Mouse (Mus musculus) liver, embryonic 16.5 days (tissue): ENCODE data around the gene Mmrn2. TPM values are rescaled to one million over a fixed set of nuclear protein-coding genes. Genes with fewer than 3 reads are reported as not detected.

Experiments used
- ATAC-seq: fragments of 200-750 bp; cut with Nextera tagmentation; 2 replicates; pipeline ENCODE4 v1.8.0; 2017; ENCODE audit warnings: low read depth, mild to moderate bottlenecking, moderate number of reproducible peaks, moderate library complexity
- H3K27ac ChIP-seq: fragments of 300-500 bp; sonication (generic); 2 replicates; pipeline ENCODE4 v1.5.1; 2014; ENCODE audit warnings: mild to moderate bottlenecking, low read length
- H3K27me3 ChIP-seq: fragments of 300-500 bp; sonication (generic); 2 replicates; pipeline ENCODE4 v1.6.1; 2014; ENCODE audit warnings: low read depth, low read length, mixed read lengths; ENCODE audit not compliant: control insufficient read depth, insufficient read depth
- H3K36me3 ChIP-seq: fragments of 300-500 bp; sonication (generic); 2 replicates; pipeline ENCODE4 v1.6.1; 2014; ENCODE audit warnings: mild to moderate bottlenecking; ENCODE audit not compliant: control insufficient read depth, insufficient read depth
- H3K4me1 ChIP-seq: fragments of 300-500 bp; sonication (generic); 2 replicates; pipeline ENCODE4 v1.6.1; 2014; ENCODE audit warnings: low read depth, low read length, mixed read lengths; ENCODE audit not compliant: control insufficient read depth
- H3K4me2 ChIP-seq: fragments of 300-500 bp; sonication (generic); 2 replicates; pipeline ENCODE4 v1.6.1; 2014; ENCODE audit warnings: low read depth, low read length, mixed read lengths
- H3K4me3 ChIP-seq: fragments of 300-500 bp; sonication (generic); 2 replicates; pipeline ENCODE4 v1.5.1; 2014; ENCODE audit warnings: low read depth, mild to moderate bottlenecking, low read length
- H3K9ac ChIP-seq: fragments of 300-500 bp; sonication (generic); 2 replicates; pipeline ENCODE4 v1.6.1; 2014; ENCODE audit warnings: low read depth, low read length
- H3K9me3 ChIP-seq: fragments of 300-500 bp; sonication (generic); replicated peaks from 2 replicates; pipeline ENCODE4 v1.6.1; 2016; ENCODE audit warnings: low read length; ENCODE audit not compliant: control insufficient read depth
- WGBS: fragments of 180-500 bp; shearing (Covaris S2); extraction: QIAGEN DNeasy Blood & Tissue Kit; methylation state at CpG from one replicate; pipeline ENCODE4 v1.1.7; 2014; ENCODE audit not compliant: insufficient replicate concordance; 5-methylcytosine and 5-hydroxymethylcytosine counted together
- polyA plus RNA-seq: library from polyadenylated mRNA; unstranded; fragments of >200 nt; fragmentation: Nextera tagmentation; extraction: Ambion mirVana; gene quantifications from 2 replicates; pipeline ENCODE4 v1.2.1, GENCODE M21; 2015

The Mmrn2 gene
- polyA plus RNA-seq, 1 experiment from 2014 or later, result 3.4 TPM

DNA sequence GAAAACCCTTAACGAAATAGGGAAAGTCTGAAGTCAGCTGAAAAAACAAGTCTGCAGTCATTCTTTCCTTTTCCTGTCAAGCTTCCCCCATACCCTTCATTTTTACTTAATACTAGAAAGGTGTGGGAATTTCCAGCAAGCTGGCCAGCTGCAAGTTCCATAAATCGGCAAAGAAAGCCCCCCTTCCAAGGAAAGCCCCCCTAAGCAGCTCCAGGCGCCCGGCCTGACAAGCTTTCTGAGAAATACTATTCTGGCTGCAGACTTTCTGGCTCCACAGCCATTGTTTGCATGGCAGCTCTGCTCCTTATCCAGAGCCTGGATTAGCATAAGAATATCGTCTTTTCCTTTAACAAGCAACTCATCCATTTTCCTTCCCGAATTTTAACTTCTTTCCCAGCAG lies 78.4 kb downstream of the Mmrn2 start:
- no peaks in the 10 kb centered on the region for H3K36me3 ChIP-seq
- no peaks in the 10 kb centered on the region for H3K27me3 ChIP-seq
- H3K4me1 ChIP-seq, result no peaks in the 10 kb centered on the region
- 34% methylated on average over 6 of the region's 6 CpGs for WGBS
- no peak overlapping the region for H3K27ac ChIP-seq
- ATAC-seq, result no peak
- H3K9ac ChIP-seq, result no peak overlapping the region
- H3K4me2 ChIP-seq, result no peak overlapping the region
- no peaks in the 10 kb centered on the region for H3K9me3 ChIP-seq
- no peak overlapping the region for H3K4me3 ChIP-seq

Other genes starting within 250 kb of the Mmrn2 start
- gene Npy4r, start 223.0 kb upstream of the Mmrn2 start, polyA plus RNA-seq, result not detected in 2 replicates
- 0.02 and 0.09 TPM in 2 replicates for gene Gprin2, start 173.8 kb upstream of the Mmrn2 start, polyA plus RNA-seq
- gene Syt15, start 155.9 kb upstream of the Mmrn2 start, polyA plus RNA-seq, result 0.57 and 0.63 TPM in 2 replicates
- gene Shld2, start 65.0 kb upstream of the Mmrn2 start, polyA plus RNA-seq, result 7.6 and 8.3 TPM in 2 replicates
- 145 and 155 TPM in 2 replicates for gene Glud1, start 64.7 kb upstream of the Mmrn2 start, polyA plus RNA-seq
- gene Fam25c, start 20.0 kb upstream of the Mmrn2 start, polyA plus RNA-seq, result 0.35 and 0.57 TPM in 2 replicates
- gene Sncg, start 676 bp upstream of the Mmrn2 start, polyA plus RNA-seq, result 0.11 and 0.24 TPM in 2 replicates
- 2.0 and 3.0 TPM in 2 replicates for gene Bmpr1a, start 127.9 kb downstream of the Mmrn2 start, polyA plus RNA-seq
- not detected in 2 replicates for gene 9230112D13Rik, start 147.3 kb downstream of the Mmrn2 start, polyA plus RNA-seq
- 2.0 and 6.0 TPM in 2 replicates for gene Ldb3, start 213.2 kb downstream of the Mmrn2 start, polyA plus RNA-seq
- gene Opn4, start 224.7 kb downstream of the Mmrn2 start, polyA plus RNA-seq, result 0.15 TPM in 1 of 2 replicates, not detected in the other